Mouse (Mus musculus) R1 (cell line): ENCODE data around the gene Sgms1.

Experiments used
- DNase-seq: peaks from one replicate; pipeline ENCODE4 v3.0.0-alpha.2; 2018; ENCODE audit warnings: low read depth, low spot score

Gene Sgms1

GRCm38 (mm10) chr19:32389001-32389871 lies at the start of gene Sgms1:
TSS of gene Sgms1 (minus strand) at chr19:32389714.
- peak; percentile 89 for DNase-seq

- DNase-seq: peak; percentile 54
Observed at GRCm38 (mm10) chr19:32425856-32426255, 36.3 kb upstream of the Sgms1 start.

GRCm38 (mm10) chr19:32424706-32425105 lies 35.2 kb upstream of the Sgms1 start:
- DNase-seq: no peak

- DNase-seq: no peak
Observed at GRCm38 (mm10) chr19:32419069-32419468, 29.6 kb upstream of the Sgms1 start.

GRCm38 (mm10) chr19:32416692-32417317 lies 27.3 kb upstream of the Sgms1 start:
- DNase-seq: no peak

GRCm38 (mm10) chr19:32409603-32410360 lies 20.3 kb upstream of the Sgms1 start:
- DNase-seq: no peak

GRCm38 (mm10) chr19:32406717-32407116 lies 17.2 kb upstream of the Sgms1 start:
- no peak for DNase-seq

- DNase-seq: no peak
Observed at GRCm38 (mm10) chr19:32404386-32404785, 14.9 kb upstream of the Sgms1 start.

GRCm38 (mm10) chr19:32403834-32404233 lies 14.3 kb upstream of the Sgms1 start:
- no peak for DNase-seq

- no peak for DNase-seq
Observed at GRCm38 (mm10) chr19:32398491-32398890, 9.0 kb upstream of the Sgms1 start.

GRCm38 (mm10) chr19:32396303-32396702 lies 6.8 kb upstream of the Sgms1 start:
- DNase-seq: no peak

- peak; percentile 32 for DNase-seq
Observed at GRCm38 (mm10) chr19:32394825-32395224, 5.3 kb upstream of the Sgms1 start.

GRCm38 (mm10) chr19:32393758-32394450 lies 4.4 kb upstream of the Sgms1 start:
- DNase-seq: peak; percentile 27

GRCm38 (mm10) chr19:32393092-32393745 lies 3.7 kb upstream of the Sgms1 start:
- DNase-seq: no peak

- no peak for DNase-seq
Observed at GRCm38 (mm10) chr19:32391441-32391840, 1.9 kb upstream of the Sgms1 start.

GRCm38 (mm10) chr19:32390116-32390515 lies 602 bp upstream of the Sgms1 start:
- peak; percentile 18 for DNase-seq

GRCm38 (mm10) chr19:32388191-32388921 lies 1.2 kb downstream of the Sgms1 start:
- DNase-seq: peak; percentile 79

GRCm38 (mm10) chr19:32387403-32388190 lies 1.9 kb downstream of the Sgms1 start:
- DNase-seq: peak; percentile 34

GRCm38 (mm10) chr19:32386556-32387402 lies 2.7 kb downstream of the Sgms1 start:
- DNase-seq: no peak
